Mouse (Mus musculus) bone marrow macrophage, adult 2 months (primary cell): ENCODE measurements around the gene Slc4a2.

Experiments
- CTCF ChIP-seq: IDR thresholded peaks from 2 replicates; pipeline ENCODE4 v1.5.1; 2012; ENCODE audit warnings: low read depth, mild to moderate bottlenecking, low read length, moderate library complexity
- POLR2A ChIP-seq: IDR thresholded peaks from 2 replicates; pipeline ENCODE4 v1.6.1; 2012; ENCODE audit warnings: mild to moderate bottlenecking, low read depth, low read length, borderline replicate concordance

DNA sequence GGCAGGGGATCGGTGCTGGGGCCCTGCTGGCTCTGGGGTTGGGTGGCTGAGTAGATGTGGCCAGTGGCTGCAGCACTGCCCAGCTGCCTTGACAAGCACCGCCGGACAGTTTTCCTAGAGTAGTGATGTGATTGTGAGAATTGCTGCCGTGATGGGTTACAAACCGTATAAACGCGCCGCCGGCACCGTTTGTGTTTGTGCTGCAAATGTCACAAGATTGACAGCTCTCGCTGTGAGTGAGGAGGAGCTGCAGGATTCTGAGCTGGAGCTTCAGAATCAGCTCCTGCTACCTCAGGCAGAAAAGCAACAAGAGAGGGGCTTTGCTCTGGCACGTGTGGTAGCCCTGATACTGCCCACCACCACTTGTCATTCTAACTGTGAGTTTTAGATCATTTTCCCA lies 43.1 kb downstream of the Slc4a2 start:
- TF ChIP-seq CTCF (no peak), POLR2A (no peak)
